Mouse (Mus musculus): Measurements from ENCODE around the gene S1pr5.
"Not testable (repeated sequence)": the region's sequence is repeated elsewhere in the genome, so short reads cannot be mapped to it uniquely, and the experiment has no call there.

Gene S1pr5

DNA sequence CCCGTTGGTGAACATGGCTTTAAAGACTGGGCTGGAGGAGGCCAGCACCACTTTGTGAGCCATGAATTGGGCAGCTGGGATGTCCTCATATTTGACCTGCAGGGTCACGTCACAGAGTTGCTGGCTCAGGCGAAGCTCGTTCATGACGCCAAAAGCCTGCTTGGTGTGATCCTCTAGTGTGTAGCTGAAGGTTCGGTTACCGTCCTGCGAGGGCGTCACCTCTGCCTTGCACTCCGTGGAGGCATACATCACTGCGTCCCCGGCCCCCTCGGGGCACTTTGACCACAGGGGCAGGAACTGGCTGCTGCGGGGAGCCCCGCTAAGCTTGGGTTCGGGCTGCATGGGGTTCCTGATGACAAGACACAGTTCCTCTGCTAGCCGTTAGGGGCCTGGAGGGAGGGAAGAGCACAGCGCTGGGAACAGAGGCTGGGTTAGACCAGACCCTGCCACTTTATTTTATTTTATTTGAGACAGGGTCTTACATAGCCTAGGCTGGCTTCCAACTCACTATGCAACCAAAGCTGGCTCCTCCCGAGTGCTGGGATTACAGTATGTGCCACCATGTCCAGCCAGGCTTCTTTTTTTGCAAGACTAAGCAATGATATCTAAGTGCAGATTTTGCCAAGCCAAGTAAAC lies 10.8 kb downstream of the S1pr5 start:
- no peak for DNase-seq (ENCODE audit: low spot score in 2 of 2)

GRCm38 (mm10) chr9:21236991-21237367 lies 11.3 kb downstream of the S1pr5 start:
- DNase-seq (ENCODE audit: low spot score in 2 of 2), result no peak

DNA sequence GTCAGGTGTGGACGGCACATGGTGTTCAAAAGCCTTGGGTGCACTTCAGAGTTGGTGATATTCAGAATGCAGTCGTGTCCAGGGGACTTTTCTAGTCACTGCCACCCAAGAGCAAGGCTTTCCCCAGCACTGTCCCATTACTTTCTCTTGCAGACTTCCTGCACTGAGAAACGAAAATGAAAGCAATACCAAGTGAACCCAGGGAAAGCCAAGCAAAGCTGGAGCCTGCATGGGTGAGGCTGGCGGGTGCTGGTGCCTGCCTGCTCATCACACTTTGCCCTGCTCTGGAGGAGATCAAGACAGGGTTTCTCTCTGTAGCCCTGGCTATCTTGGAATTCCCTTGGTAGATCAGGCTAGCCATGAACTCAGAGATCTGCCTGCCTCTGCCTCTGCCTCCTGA lies 12.9 kb downstream of the S1pr5 start:
- DNase-seq (ENCODE audit: low spot score in 2 of 2), result no peak

GRCm38 (mm10) chr9:21233805-21234204 lies 14.4 kb downstream of the S1pr5 start:
- DNase-seq (ENCODE audit: low spot score in 2 of 2), result no peak

- no peak for DNase-seq (ENCODE audit: low spot score in 2 of 2)
These were observed 14.9 kb downstream of the S1pr5 start for GRCm38 (mm10) chr9:21233366-21233765.

- DNase-seq (ENCODE audit: low spot score in 2 of 2), result no peak
These were observed 15.4 kb downstream of the S1pr5 start for GRCm38 (mm10) chr9:21232867-21233266.

DNA sequence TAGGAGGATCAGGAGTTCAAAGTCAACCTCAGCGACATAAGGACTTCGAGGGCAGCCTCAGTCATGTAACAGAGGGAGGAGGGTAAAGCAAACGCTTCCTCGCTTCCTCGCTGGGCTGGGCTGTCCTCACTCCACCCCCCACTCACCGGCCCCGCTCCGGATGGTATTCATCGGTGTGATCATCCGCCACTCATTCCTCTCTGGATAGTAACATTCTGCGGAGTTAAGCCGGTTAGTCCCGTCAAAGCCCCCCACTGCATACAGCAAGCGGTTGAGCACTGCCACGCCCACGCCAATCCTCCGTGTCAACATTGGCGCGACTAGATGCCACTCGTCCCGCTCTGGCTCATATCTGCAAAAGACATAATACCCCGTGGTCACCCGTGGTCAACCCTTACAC lies 16.7 kb downstream of the S1pr5 start:
- no peak for DNase-seq (ENCODE audit: low spot score in 2 of 2)

DNA sequence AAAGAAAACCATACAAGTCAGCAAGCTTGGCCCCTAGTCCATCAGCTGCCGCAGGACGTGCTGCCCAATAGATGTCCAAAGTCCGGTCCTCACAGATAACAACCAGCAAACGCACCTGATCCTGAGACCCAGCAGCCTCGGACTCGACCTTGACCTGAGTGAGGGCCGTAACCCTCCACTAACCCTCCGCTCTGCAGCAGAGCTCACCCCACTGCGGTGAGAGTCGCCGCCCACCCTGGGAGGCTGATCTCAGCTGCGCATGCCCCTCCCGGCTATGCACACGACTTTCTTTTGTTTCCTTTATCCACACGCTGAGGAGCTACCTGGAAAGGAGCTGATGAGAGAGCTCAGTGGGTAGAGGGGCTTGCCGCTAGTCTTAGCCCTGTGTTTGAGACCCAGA lies 20.9 kb downstream of the S1pr5 start:
- no peak for DNase-seq (ENCODE audit: low spot score in 2 of 2)

DNA sequence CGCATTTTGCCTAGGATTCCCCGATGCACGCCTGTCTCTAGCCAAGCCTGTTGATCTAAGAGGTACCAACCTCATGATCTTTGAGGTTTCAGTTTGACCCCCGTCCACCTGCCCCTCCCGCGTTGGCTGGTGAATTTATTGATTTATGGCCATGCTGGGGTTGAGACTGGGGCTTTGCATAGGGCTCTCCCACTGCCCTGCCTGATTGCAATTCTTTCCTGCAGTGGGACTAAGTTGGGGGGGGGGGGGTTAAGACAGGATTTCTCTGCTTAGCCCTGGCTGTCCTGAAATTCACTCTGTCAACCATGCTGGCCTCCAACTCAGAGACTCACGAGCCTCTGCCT lies 22.9 kb downstream of the S1pr5 start:
- no peak for DNase-seq (ENCODE audit: low spot score in 2 of 2)

- no peak for DNase-seq (ENCODE audit: low spot score in 2 of 2)
These were observed 23.4 kb downstream of the S1pr5 start for GRCm38 (mm10) chr9:21224576-21225414.

DNA sequence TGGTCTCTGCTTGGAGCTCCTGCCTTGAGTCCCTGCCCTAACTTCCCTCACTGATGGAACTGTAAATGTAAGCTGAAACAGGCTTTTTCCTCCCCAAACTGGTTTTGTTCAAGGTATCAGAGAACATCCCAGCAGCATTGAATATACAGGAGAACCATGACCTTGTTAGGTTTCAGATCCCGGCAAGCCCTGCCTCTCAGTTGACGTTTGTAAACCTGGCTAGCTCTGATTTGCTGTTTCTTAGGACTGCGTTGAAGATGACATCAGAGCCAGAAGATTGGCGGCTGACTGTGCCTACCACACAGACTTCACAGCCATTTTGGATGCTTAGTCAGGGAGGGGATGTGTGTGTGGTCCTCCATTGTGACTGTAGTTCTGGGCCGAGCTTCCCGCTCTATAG lies 24.3 kb downstream of the S1pr5 start:
- no peak for DNase-seq (ENCODE audit: low spot score in 2 of 2)

- not testable (repeated sequence) for DNase-seq (ENCODE audit: low spot score in 2 of 2)
These were observed 24.8 kb downstream of the S1pr5 start for GRCm38 (mm10) chr9:21223490-21223889.

- DNase-seq (ENCODE audit: low spot score in 2 of 2), result no peak
These were observed 26.8 kb downstream of the S1pr5 start for GRCm38 (mm10) chr9:21221383-21221929.

DNA sequence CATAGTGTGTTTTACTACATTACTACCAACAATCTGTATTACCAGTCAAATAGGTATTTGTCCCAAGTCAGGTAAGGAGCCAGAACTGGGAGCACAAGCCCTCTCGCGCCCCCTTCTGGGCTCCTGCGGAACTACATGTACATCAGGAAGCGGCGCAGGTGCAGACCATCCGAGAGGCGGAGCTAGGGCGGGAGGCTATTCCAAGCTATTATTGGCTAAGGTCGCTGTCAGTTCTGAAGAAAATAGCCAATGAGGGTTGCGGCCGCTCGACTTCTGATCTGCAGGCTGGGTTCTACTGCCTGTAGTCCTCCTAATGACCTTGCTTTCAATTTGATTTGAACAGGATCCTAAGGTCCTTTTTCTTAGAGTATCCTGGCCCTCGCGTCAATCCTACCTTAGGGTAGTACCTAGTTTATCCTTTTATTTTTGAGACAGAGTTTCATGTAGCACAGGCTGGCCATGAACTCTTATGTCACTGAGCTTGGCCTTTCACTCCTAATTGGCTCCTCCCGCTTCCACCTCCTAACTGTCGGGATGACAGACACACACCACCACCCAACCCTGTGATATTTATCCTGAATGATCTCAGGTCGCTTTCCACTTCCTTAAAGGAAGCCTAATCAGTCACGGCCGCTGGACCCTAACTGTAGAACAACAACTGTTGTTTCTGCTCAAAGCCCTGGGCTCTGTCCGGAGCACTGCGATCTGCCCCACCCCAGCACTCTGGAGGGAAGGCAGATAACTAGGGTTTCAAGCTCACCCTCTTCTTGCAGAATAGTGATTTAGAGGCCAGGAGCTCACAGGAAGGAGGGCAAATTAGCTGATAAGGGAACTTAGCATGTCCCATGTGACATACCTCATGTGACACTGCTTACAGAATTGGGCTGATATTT lies 27.5 kb downstream of the S1pr5 start:
- DNase-seq (ENCODE audit: low spot score in 2 of 2), result peak; percentile 95 to 96

DNA sequence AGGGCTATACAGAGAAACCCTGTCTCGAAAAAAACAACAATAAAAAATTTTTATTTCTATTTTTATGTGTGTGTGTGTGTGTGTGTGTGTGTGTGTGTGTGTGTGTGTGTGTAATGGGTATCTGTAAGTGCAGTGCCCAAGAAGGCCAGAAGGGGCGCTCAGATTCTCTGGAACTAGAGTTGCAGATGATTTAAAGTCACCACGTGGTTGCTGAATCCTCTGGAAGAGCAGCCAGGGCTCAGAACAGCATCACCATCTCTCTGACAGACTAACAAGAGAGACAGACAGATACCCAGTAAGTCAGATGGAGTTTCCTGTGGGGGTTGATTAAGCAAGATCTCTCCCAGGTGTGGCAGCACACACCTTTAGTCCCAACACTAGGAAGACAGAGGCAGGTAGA lies 28.4 kb downstream of the S1pr5 start:
- no peak for DNase-seq (ENCODE audit: low spot score in 2 of 2)

GRCm38 (mm10) chr9:21216050-21216841 lies 32.0 kb downstream of the S1pr5 start:
- no peak for DNase-seq (ENCODE audit: low spot score in 2 of 2)

DNA sequence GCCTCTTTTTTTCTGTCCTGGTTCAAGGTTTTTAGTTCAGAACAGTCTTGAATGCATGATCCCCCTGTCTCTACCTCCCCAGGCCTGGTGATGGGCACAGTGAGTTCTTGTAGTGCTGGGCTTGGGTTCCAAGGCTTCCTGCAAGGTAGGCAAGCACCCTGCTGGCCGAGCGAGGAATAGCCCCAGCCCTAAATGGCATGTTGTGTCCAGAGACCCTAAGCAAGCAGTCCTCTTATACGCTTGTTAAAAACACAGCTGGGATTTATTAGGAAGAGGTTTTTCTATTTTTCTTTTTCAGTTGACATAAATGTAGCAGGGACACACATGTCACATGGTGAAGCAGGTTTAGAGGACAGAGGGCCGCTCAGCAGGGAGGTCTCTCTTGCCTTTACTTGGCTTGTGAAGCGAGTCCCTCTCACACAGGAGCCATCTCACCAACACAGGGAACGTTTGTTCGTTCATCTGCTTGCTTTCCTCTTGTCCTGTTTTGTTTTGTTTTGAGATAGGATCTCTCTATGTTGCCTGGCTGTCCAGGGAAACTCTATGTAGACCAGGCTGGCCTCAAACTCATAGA lies 34.5 kb downstream of the S1pr5 start:
- DNase-seq (ENCODE audit: low spot score in 2 of 2), result no peak

GRCm38 (mm10) chr9:21211624-21212023 lies 36.6 kb downstream of the S1pr5 start:
- DNase-seq (ENCODE audit: low spot score in 2 of 2), result no peak

DNA sequence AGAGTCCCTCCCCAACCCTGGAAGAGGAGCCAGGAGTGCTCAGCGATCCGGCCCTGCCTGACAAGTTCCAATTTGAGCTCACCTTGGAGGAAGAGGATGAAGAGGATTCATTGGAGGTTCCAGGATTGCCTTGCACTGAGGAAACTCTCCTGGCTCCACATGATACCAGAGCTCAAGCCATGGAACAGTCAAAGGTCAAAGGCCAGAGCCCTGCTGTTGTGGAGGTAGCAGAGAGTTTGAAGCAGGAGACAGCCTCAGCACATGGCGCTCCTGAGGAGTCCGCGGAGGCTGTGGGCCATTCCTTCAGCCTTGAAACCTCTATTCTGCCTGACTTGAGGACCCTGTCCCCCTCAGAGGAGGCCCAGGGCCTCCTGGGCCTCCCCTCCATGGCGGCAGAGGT lies 37.4 kb downstream of the S1pr5 start:
- no peak for DNase-seq (ENCODE audit: low spot score in 2 of 2)

DNA sequence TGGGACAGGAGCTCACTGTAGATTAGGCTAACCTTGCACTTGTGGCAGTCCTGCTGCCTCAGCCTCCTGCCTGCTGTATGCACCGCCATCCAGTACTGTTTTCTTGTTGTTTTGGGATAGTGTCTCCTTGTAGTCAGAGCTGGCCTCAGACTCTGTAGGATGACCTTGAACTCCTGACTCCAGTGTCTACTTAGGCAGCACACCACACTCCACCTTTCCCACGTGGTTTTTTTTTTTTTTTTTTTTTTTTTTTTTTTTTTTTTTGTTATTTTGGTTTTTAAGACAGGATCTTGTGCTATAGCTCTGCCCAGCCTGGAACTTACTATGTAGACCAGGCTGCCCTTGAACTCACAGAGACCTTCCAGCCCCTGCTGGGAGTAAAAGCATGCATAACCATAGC lies 39.6 kb downstream of the S1pr5 start:
- DNase-seq (ENCODE audit: low spot score in 2 of 2), result no peak

DNA sequence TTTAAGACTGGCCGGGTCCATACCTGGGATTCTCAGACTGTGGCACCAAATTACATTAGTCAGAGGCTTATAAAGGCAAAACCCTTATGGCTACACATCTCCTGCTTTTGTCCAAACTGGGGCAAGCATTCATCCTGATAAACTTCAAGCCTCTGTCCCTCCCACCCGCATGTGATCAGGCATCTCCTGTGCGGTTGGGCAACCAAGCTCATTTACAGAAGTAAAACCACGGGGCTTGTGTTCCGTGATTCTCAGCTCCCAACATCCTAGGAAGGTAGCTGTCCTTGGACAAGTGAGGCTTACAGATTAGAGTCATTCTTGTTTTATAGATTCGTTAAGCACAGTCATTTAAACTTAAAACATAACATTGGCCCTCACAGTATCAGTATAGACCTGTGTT lies 41.4 kb downstream of the S1pr5 start:
- no peak for DNase-seq (ENCODE audit: low spot score in 2 of 2)

All from frontal cortex, postnatal 25 days (tissue).